Mouse (Mus musculus) ES-E14 (cell line): Measurements from ENCODE around the gene Rsad2. TPM values are rescaled to one million over a fixed set of nuclear protein-coding genes. Genes with fewer than 3 reads are reported as not detected.

Experiments used
- DNase-seq: peaks from one replicate; pipeline ENCODE4 v3.0.0-alpha.2; 2013; ENCODE audit warnings: low read depth, low spot score
- H3K27ac ChIP-seq: 2 replicates; pipeline ENCODE4 v1.5.1; 2012; ENCODE audit warnings: low read depth, mild to moderate bottlenecking, low read length, moderate library complexity, mixed read lengths; ENCODE audit not compliant: poor library complexity, insufficient read depth, severe bottlenecking
- H3K36me3 ChIP-seq: 2 replicates; pipeline ENCODE4 v1.6.1; 2012; ENCODE audit warnings: mild to moderate bottlenecking, low read length, moderate library complexity, mixed read lengths; ENCODE audit not compliant: control insufficient read depth, poor library complexity, insufficient read depth, severe bottlenecking
- H3K4me1 ChIP-seq, 2 experiments: fragments of 150-350 bp in 1 of 2; sonication (generic) in 1 of 2; 2 replicates each; pipeline ENCODE4 v1.6.1; 2012; ENCODE audit warnings: low read length in 2 of 2, mild to moderate bottlenecking in 1 of 2, mixed read lengths in 1 of 2; ENCODE audit not compliant: control insufficient read depth in 2 of 2, insufficient read depth in 2 of 2, poor library complexity in 1 of 2
- H3K4me3 ChIP-seq, 2 experiments: fragments of 150-350 bp in 1 of 2; sonication (generic) in 1 of 2; 2 replicates each; pipeline ENCODE4 v1.5.1; 2012; ENCODE audit warnings: low read length in 2 of 2, low read depth in 1 of 2, mild to moderate bottlenecking in 1 of 2, mixed read lengths in 1 of 2; ENCODE audit not compliant: insufficient read depth in 1 of 2, poor library complexity in 1 of 2, severe bottlenecking in 1 of 2
- H3K9ac ChIP-seq: 2 replicates; pipeline ENCODE4 v1.6.1; 2012; ENCODE audit warnings: low read depth, mild to moderate bottlenecking, low read length, mixed read lengths; ENCODE audit not compliant: poor library complexity, insufficient read depth, severe bottlenecking
- H3K9me3 ChIP-seq: fragments of 150-350 bp; sonication (generic); 2 replicates; pipeline ENCODE4 v1.6.1; 2012; ENCODE audit warnings: low read depth, mild to moderate bottlenecking, low read length; ENCODE audit not compliant: control insufficient read depth, insufficient read depth
- CHD2 ChIP-seq: IDR thresholded peaks from 2 replicates; pipeline ENCODE4 v1.6.1; 2014; ENCODE audit warnings: mild to moderate bottlenecking, low read depth, low read length, inconsistent platforms
- HCFC1 ChIP-seq: IDR thresholded peaks from 2 replicates; pipeline ENCODE4 v1.6.1; 2012; ENCODE audit warnings: low read length, inconsistent platforms, borderline replicate concordance; ENCODE audit not compliant: insufficient read depth
- MAFK ChIP-seq: IDR thresholded peaks from 2 replicates; pipeline ENCODE4 v1.6.1; 2014; ENCODE audit warnings: mild to moderate bottlenecking, low read depth, low read length, inconsistent platforms; ENCODE audit not compliant: insufficient read depth
- ZC3H11A ChIP-seq: IDR thresholded peaks from 2 replicates; pipeline ENCODE4 v1.6.1; 2012; ENCODE audit warnings: low read depth, mild to moderate bottlenecking, inconsistent platforms, low read length, borderline replicate concordance
- ZNF384 ChIP-seq: IDR thresholded peaks from 2 replicates; pipeline ENCODE4 v1.6.1; 2012; ENCODE audit warnings: low read depth, low read length, inconsistent platforms
- in situ Hi-C, 2 experiments: fragments of 600-800 bp; cut with MboI; formaldehyde crosslinking; loops; one replicate each; pipeline ENCODE4 v1.15.1; 2025; ENCODE audit warnings: low sequenced_read_pairs in 2 of 2, inconsistent platforms in 1 of 2; ENCODE audit not compliant: unreplicated experiment in 2 of 2
- total RNA-seq: library from RNA; depleted of rRNA; stranded (reverse); fragments of 300-350 nt; gene quantifications from 2 replicates; pipeline ENCODE4 v1.2.3, GENCODE M21; 2012

The Rsad2 gene
- total RNA-seq, 1 experiment = 0.27 TPM

GRCm38 (mm10) chr12:26469098-26470041, 13.1 kb upstream of the Rsad2 start, which contains the start of gene Cmpk2:
Gene Cmpk2, plus strand, starts transcription at chr12:26469204.
- H3K9ac ChIP-seq = peak within 1 kb of the TSS; percentile 66

GRCm38 (mm10) chr12:26465600-26465999, 9.3 kb upstream of the Rsad2 start:
- no peak for DNase-seq
- H3K27ac ChIP-seq = no peak overlapping the region
- no peak for TF ChIP-seq ZNF384
- no peak for TF ChIP-seq ZC3H11A
- TF ChIP-seq HCFC1 = no peak
- no peak for TF ChIP-seq CHD2
- no peak for TF ChIP-seq MAFK
- H3K36me3 ChIP-seq = no peaks in the 10 kb centered on the region
- H3K4me3 ChIP-seq = no peak overlapping the region
- peaks cover 0 to 2% of the 10 kb centered on the region in 2 experiments; a peak in 1 of 4 replicates for H3K4me1 ChIP-seq
- no peaks in the 10 kb centered on the region for H3K9me3 ChIP-seq
- H3K9ac ChIP-seq = no peak overlapping the region
- in situ Hi-C loops = no loop called here

More at GRCm38 (mm10) chr12:26469098-26470041, 13.1 kb upstream of the Rsad2 start, which contains the start of gene Cmpk2:
- no peak within 1 kb of the TSS for H3K27ac ChIP-seq
- H3K4me1 ChIP-seq = peaks cover 0 to 2% of the 10 kb centered on the region in 2 experiments; a peak in 1 of 4 replicates
- no peaks in the 10 kb centered on the region for H3K36me3 ChIP-seq
- TF ChIP-seq HCFC1 (0 out of 2 replicates have a peak, but pooled peaks have one; percentile 6), ZC3H11A (no peak)
- peak; percentile 71 for DNase-seq
- peak within 1 kb of the TSS; percentile 75 to 77 for H3K4me3 ChIP-seq
- H3K9me3 ChIP-seq = no peaks in the 10 kb centered on the region
- in situ Hi-C loops = no loop called here

- DNase-seq = no peak
- H3K4me3 ChIP-seq = no peak overlapping the region
- no peak overlapping the region for H3K9ac ChIP-seq
- H3K27ac ChIP-seq = no peak overlapping the region
- in situ Hi-C loops = no loop called here
- TF ChIP-seq MAFK (no peak), ZC3H11A (no peak), ZNF384 (no peak), HCFC1 (no peak), CHD2 (no peak)
- no peaks in the 10 kb centered on the region for H3K9me3 ChIP-seq
- H3K36me3 ChIP-seq = no peaks in the 10 kb centered on the region
- H3K4me1 ChIP-seq = peaks cover 0 to 7% of the 10 kb centered on the region in 2 experiments; a peak in 2 of 4 replicates
Observed at GRCm38 (mm10) chr12:26460091-26460490, 3.8 kb upstream of the Rsad2 start.

- no peak overlapping the region for H3K4me3 ChIP-seq
- TF ChIP-seq ZNF384 (no peak), ZC3H11A (no peak), MAFK (no peak), HCFC1 (no peak), CHD2 (no peak)
- in situ Hi-C loops = no loop called here
- H3K36me3 ChIP-seq = no peaks in the 10 kb centered on the region
- H3K4me1 ChIP-seq = peaks cover 0 to 7% of the 10 kb centered on the region in 2 experiments; a peak in 2 of 4 replicates
- H3K9me3 ChIP-seq = no peaks in the 10 kb centered on the region
- no peak for DNase-seq
- H3K27ac ChIP-seq = no peak overlapping the region
- H3K9ac ChIP-seq = no peak overlapping the region
Observed at GRCm38 (mm10) chr12:26454682-26455081, 1.6 kb downstream of the Rsad2 start.
